Mouse (Mus musculus): Measurements from ENCODE around the gene Grin1. TPM values are rescaled to one million over a fixed set of nuclear protein-coding genes. Genes with fewer than 3 reads are reported as not detected.

Gene Grin1
- total RNA-seq, 2 experiments from 2014 or later = 477 to 493 TPM

DNA sequence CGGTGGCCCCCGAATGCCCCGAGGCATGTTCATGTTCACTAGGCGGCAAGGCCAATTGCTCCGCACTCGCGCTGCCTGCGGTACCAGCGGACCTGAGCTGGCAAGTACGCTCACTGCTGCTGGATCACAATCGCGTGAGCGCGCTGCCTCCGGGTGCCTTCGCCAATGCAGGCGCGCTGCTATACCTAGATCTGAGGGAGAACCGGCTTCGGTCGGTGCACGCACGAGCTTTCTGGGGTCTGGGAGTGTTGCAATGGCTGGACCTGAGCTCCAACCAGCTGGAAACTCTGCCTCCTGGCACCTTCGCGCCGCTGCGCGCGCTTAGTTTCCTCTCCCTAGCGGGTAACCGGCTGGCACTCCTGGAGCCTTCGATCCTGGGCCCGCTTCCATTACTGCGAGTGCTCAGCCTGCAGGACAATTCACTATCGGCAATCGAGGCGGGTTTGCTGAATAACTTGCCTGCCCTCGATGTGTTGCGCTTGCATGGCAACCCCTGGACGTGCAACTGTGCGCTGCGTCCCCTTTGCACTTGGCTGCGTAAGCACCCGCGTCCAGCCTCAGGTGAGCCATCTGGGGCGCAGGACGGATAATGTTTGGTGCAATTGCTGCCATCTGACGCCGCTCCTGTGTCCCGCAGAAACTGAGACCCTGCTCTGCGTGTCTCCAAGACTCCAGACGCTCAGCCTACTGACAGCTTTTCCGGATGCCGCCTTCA, 28.7 kb downstream of the Grin1 start:
- DNase-seq (ENCODE audit: low spot score in 2 of 2) = peak; percentile 73 to 76
- intact Hi-C loops (cut with DNase I) = no loop called here

DNA sequence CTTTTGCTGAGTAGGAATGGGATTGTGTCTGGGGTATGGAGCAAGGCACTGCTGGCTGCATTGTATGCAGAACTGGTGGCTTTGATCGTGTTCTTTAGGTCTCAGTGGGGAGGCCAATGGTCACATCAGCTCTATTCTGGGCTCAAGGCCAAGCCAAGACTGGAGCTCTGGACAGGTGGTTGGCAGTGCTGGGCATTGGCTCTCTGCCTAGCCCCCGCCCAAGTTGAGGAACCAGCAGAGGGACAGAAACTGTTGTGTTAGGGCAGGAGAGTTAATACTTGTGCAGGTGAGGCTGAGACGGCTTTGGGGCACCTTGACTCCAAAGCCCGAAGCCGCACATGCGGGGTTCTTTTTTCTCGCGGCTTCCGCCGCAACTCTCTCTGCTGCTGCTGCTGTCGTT, 29.3 kb downstream of the Grin1 start, which contains the start of gene Lrrc26:
Gene Lrrc26 (plus strand): TSS at position 265 of the 400 bp plus-strand sequence.
- intact Hi-C loops (cut with DNase I) = no loop called here
- no peak for DNase-seq (ENCODE audit: low spot score in 2 of 2)

DNA sequence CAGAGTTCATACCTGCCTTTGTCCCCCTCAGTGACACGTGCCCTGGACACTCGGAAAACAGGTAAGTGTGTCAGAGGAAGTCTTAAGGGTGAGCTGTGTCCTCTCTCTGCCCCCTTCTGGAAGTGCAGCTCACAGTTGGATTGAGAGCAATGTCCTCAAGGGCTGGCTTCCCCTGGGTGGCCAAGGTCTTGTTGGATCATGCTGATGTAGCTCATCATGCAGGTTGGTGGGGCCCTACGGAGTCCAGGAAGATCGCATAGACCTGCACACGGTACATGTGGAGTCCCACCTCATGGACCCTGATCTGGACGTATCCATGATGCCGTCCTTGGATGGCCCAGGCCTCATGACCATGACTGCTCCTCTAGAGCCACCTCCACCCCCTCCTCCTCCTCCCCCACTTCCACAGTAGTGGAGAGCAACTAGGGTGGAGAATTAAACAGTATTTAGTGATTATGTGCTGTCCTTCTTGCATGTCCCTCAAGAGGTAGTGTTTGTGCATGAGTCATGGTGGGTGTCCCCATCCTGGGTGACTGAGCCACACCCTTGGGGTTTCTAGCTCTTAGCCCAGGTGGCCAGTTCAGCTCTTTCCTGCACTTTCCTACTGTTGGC, 30.1 kb downstream of the Grin1 start:
- DNase-seq (ENCODE audit: low spot score in 2 of 2) = no peak
- intact Hi-C loops (cut with DNase I) = no loop called here

DNA sequence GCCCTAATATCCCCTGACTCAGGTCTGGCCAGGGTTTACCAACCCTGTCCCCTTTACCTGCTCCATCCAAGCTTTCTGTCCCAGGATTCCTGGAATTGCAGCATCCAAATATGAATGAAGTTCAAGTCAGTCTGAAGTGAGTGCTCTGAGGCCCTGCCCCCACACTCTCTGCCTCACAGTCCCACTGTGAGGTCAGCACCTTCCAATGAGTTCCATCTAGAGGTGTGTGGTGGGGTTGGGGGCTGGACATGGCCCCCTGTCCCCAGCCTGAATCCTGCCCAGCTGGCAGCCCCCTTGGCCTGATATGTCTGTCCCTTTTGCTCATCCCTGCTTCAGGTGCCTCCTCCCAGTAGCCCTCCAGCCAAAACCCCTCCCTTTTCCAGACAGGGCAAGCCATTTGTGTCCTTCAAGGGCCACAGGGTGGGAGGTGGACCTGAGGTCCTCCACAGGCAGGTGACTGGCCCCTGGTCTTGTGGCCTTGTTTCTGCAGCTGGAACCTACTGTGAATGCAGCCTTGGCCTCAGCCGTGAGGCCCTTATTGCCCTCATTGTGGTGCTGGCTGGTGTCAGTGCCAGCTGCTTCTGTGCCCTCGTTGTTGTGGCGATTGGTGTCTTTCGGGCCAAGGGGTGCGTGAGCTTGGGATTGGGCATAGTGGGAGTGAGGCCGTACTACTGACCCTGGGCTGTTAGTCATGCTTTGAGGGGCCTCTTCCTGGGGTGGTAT, 30.9 kb downstream of the Grin1 start, which contains the start of gene Tmem210:
Gene Tmem210 (plus strand): TSS at position 219 of the 723 bp plus-strand sequence.
- DNase-seq (ENCODE audit: low spot score in 2 of 2) = no peak
- intact Hi-C loops (cut with DNase I) = no loop called here

DNA sequence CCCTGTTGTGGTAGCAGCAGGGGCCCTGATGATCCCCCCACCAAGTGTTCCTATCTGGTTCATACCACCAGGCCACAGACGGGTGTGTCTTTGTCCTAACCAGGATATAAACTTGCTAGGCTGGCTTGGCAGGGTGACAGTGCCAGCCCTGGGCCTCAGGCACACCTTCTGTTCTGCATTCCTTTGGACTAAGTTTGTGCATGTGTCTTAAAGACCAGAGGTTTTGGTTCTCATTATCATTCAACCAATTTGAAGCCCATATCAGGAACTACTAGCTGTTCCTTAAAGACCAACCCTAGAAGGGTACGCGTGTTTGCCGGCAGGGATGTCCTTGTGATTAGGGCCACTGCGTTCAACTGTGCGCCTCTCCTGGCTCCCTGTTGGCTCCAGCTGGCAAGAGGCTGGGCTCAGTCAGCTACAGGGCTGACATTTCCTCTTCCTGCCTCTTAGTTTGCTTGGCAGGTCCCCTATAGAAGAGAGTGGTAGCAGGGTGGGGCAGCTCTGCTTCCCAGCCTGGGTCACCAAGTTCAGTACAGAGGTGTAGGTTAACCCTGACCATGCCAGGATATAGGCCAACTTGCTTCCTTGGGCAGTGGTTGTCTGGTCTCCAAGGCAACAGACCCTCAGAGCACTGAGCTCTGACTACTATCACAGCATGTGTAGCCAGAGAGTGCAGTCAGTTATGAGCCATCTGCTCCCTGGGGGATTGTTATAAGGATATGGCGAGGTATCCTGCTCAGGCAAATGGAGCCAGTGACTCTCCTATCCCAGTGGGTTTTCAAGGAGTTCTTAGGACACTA, 31.9 kb downstream of the Grin1 start:
- intact Hi-C loops (cut with DNase I) = no loop called here
- DNase-seq (ENCODE audit: low spot score in 2 of 2) = no peak

DNA sequence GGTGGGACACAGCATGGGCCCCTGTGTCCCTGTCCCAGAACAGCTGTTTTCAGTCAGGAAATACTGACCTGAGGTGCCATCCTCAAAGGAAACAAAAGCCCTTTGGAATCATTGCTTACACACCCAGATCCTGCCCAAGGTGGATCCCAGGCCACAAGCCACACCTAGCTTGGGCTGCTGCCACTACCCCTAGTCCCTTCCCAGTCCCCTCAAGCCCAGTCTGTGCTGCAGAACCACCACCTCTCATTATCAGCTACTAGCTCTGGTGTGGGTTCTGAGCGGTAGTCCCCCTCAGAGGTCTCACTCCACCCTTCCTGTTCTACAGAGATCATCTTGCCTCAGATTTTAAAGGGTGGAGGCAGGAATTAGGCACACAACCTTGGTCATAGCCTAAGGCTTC, 32.7 kb downstream of the Grin1 start:
- no peak for DNase-seq (ENCODE audit: low spot score in 2 of 2)
- intact Hi-C loops (cut with DNase I) = no loop called here

DNA sequence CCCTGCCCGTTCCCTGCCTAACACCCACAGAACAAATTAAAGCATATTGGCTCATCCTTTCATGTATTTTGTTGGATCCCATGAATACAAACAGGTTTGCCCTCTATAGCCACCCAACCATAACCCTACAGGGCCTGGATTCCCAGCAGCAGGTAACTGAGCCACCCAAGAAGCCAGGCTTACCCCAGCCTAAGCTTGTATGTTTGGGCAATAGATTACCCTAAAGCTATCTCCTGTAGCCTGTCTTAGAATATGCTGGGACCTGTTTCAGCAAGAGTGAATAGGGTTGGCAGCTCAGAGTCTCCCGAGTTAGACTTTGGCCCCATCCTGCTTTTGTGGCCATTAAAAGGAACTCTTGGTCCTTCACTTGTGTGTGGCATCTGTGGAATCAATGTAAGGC, 33.4 kb downstream of the Grin1 start:
- DNase-seq (ENCODE audit: low spot score in 2 of 2) = no peak
- intact Hi-C loops (cut with DNase I) = no loop called here

DNA sequence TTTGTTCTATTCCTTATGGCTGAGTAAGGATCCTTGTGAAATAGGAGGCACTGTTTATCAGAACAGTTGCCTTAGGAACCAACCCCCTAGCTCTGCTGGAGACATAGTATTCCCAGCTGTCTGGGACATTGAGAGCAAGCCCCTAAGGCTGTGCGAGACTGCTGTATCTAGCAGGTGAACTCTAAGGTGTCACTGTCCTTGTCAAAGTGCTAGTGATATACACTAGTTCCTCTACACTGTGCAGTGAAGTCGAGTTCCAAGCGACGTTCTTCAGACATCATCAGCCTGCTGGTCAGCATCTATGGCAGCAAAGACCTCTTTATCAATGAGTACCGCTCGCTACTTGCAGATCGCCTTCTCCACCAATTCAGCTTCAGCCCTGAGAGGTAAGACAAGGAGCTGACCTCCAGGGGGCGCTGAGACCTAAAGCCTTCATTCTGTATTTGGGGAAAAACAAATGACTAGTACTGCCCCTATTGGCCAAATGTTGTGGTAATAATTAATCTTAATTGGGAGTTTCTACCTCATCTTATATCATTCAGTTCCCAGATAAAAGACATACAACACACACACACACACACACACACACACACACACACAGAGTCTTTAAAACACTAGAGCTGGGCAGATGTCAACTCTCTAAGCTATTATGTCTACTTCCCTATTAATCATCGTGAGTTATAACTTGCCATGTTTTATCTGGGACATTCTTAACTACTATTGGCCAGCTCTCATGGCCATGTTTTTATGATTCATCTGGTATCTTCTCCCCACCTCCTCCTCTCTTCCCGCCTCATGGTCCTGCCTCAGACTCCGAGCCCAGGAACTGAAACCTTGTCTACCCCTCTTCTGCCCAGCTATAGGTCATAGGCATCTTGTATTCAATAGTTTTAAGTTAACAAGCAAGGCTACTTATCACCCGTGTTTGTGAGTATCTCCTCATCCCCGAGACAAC, 39.8 kb downstream of the Grin1 start:
- intact Hi-C loops (cut with DNase I) = loop anchor here (5.0 kb wide), 1 partner anchor 48 kb away; no protein-coding TSS in a partner anchor

DNA sequence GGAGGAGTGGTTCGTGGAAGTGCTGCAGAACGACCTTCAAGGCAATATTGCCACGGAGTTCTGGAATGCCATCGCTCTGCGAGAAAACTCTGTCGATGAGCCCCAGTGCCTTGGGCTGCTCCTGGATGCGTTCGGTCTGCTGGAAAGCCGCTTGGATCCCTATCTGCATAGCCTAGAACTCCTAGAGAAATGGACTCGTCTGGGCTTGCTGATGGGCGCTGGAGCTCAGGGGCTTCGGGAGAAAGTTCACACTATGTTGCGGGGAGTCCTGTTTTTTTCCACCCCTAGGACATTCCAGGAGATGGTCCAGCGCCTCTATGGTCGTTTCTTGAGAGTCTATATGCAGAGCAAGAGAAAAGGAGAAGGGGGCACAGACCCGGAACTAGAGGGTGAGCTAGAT, 46.0 kb downstream of the Grin1 start:
- intact Hi-C loops (cut with DNase I) = loop anchor here (5.0 kb wide), 1 partner anchor 46 kb away; no protein-coding TSS in a partner anchor
- no peak for DNase-seq (ENCODE audit: low spot score in 2 of 2)

More for the DNA sequence above, 39.8 kb downstream of the Grin1 start:
- DNase-seq (ENCODE audit: low spot score in 2 of 2) = peak; percentile 83 to 87

DNA sequence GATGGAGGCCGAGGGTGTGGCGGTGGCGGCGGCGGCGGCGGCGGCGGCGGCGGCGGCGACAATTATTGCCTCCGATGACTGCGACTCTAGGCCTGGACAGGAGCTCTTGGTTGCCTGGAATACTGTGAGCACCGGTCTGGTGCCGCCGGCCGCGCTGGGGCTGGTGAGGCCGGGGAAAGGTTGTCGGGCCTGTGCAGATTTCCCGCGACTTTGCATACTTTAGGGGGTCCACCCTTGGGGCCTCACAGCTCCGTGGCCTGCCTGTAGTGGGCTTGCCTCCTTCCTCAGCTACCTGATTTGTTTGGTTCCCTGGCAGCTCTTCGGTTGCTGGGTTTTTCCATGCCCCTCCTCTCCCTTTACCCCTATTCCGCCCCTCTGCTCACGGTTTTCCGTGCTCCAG, 46.5 kb downstream of the Grin1 start:
- DNase-seq (ENCODE audit: low spot score in 2 of 2) = no peak
- intact Hi-C loops (cut with DNase I) = loop anchor here (5.0 kb wide), 1 partner anchor 45 kb away; no protein-coding TSS in a partner anchor

DNA sequence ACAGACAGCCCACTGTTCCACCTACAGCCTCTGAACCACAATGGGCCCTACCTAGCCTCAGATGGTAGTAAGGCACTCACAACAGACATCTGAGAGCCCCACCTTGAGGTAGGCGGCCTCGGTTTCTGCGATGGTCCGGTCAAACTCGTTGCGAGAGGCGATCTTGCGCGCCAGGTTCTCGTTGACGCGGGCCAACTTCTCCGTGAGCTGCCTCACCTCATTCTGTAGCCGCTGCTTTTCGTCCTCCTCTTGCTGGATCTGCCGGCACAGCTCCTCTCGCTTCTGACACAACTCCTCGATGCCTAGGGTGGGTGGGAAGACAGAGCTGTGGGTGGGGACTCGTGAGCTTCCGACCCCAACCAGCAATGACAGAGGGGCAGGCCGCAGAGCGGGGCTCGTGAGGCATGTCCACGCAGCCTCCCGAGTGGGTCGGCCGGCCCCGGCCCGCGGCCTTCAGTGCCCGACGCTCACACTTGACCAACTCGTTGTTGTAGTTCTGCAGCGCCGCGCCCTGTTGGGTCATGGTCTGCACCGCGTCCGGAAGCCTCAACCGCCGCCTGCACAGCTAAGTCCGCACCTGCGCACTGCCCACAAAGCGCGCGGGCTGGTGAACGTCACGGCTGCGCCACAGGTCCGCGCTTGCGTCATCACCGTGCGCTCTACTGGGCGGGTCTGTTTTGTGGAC, 47.0 kb downstream of the Grin1 start, which contains the start of the genes Ssna1 and Anapc2:
Gene Ssna1 (minus strand): TSS at position 612 of the 685 bp plus-strand sequence.
Gene Anapc2 (plus strand): TSS at position 652 of the 685 bp plus-strand sequence.
- intact Hi-C loops (cut with DNase I) = loop anchor here (5.0 kb wide), 1 partner anchor 45 kb away; no protein-coding TSS in a partner anchor
- DNase-seq (ENCODE audit: low spot score in 2 of 2) = peak; percentile 97 to 98

DNA sequence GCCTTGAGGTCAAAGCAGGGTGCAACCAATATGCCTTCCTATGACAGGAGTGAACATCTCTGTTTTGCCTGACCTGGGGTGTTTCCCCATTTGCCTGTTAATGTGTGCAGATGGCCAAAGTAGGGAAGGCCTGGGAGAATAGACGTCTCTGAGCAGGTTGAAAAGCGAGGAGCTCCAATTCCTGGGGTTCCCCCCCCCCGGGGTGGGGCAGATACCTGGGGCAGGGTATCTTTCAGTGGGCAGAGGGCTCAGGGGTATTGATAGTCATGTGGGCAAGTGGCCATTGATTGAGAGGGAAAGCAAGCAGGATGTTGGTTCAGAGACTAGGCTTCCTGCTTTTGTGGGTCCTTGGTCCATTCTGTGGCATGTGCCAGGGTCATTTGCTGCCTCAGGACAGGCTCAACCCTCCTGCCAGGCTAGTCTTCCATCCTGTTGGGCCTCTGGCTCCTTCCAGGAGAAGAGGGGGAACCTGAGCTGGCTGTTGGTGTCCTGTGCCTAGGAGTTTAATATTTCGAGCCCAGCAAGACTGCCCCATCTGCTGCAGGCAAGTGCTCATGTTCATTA, 51.2 kb downstream of the Grin1 start:
- intact Hi-C loops (cut with DNase I) = no loop called here
- DNase-seq (ENCODE audit: low spot score in 2 of 2) = no peak

DNA sequence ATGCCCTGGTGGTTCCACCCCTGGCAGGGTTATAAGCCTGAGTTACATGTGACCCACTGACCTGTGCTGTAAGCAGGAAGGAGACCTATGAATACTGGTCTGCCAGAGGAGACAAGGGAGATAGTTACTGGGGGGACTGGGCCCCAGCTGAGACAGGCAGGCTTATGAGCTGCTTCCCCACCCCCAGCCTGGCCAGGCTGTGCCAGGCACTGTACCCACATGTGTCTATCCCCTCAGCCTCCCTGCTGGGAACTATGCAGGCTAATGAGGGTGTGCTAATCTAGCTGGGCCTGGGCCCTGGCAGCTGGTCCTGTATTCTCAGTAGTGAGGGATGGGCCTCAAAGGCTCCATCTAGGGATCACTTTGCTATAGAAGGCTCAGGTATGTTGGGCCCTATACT, 51.7 kb downstream of the Grin1 start:
- no peak for DNase-seq (ENCODE audit: low spot score in 2 of 2)

DNA sequence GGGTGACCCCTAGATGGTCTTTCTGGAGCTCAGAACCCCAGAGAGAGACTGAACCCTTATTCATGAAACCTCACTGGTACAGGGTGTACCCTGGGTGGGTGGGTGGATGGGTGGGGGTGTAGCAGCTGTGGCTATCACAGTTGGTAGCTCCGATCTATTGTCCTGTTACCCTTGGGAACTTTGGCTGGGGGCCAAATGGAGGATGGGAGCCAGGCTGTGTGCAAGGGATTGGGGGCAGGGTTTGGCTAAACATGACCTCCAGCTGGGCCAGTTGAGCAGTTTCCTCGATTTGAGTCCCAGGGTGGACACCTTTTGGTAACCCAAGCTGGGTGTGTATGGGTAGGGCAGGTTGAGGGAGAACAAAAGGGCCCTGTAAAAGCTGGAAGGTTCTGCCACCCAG, 52.3 kb downstream of the Grin1 start:
- intact Hi-C loops (cut with DNase I) = no loop called here
- DNase-seq (ENCODE audit: low spot score in 2 of 2) = no peak

More for the DNA sequence above, 51.7 kb downstream of the Grin1 start:
- intact Hi-C loops (cut with DNase I) = no loop called here

DNA sequence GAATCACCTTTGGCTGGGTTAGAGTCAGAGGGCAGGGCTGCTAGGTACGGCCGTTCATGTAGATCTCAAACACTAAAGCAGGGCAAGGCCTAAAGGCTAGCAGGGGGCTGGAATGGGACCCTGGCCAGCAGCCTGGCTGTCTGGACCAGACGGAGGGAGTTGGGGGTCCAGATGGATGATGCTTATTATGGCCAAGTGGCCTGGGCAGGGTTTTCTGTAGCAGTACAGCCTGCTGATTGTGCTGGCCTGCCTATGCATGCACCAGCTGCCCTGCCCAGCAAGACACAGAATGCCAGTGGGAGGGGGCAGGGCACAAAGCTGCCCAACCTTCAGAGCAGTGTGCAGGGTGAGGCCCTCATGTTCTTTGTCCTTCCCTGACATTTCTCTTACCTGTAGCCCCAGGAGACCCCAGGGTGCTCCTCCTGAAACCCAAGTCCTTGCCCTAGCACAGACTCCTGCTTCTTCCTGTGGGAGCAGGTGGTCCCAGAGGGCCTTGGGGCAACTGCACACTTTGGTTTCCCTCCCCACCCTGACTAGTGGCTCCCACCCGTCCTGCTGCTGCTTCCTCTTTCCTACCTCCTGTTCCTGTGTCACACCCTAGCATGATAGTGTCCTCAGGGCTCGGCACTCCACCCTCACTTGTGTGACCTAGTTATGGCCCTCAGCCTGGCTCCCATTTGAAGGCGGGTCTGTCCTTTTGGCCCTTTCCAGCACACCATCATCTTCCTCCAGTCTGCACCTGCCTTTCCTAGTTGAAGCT, 52.9 kb downstream of the Grin1 start:
- intact Hi-C loops (cut with DNase I) = no loop called here
- no peak for DNase-seq (ENCODE audit: low spot score in 2 of 2)

DNA sequence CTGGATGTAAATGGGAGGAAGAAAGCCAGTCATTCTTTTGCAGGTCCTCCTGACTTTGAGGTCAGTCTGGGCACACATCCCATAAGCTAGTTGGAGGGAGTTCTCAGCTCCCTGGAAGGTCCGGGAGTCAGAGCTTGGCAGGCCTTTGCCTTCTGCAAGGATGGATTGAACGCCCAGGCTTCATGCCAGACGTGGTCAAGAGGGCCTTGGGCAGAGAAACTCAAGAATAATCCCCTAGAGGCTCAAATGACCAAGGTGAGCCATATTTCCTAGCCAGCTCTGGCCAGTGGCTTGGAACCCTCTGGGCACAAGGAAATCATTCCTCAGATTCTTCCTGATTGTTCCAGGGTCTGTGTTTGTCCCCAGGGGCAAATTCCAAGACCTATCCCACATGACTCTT, 54.1 kb downstream of the Grin1 start:
- DNase-seq (ENCODE audit: low spot score in 2 of 2) = no peak
- intact Hi-C loops (cut with DNase I) = no loop called here

DNA sequence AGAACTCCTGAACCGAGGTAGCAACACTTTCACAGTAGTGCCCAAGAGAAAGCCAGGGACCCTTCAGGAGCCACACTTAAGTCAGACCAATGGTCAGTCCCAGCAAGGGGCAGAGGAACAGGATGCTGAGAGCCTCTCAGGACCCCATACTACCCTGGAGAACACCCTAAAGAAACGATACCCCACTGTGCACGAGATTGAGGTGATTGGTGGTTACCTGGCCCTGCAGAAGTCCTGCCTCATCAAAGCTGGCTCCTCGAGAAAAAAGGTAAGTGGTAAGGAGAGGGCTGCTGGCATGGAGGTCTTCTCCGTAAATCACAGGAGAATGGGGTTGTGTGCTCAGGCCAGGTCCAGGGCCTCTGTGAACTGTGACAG, 54.7 kb downstream of the Grin1 start:
- no peak for DNase-seq (ENCODE audit: low spot score in 2 of 2)
- intact Hi-C loops (cut with DNase I) = no loop called here

Measured in left cerebral cortex, postnatal 14 days (tissue).